Mouse (Mus musculus): ENCODE results near the gene Ptprm. TPM values are rescaled to one million over a fixed set of nuclear protein-coding genes. Genes with fewer than 3 reads are reported as not detected.
A peak's percentile ranks its signal among the peaks of the same experiment; 100 is the strongest.

The Ptprm gene
- polyA plus RNA-seq, 1 experiment from 2014 or later = 11.2 TPM

- H3K27me3 ChIP-seq (replicated peaks) = no peaks in the 10 kb centered on the region
- ATAC-seq = no peak
- no peaks in the 10 kb centered on the region for H3K4me1 ChIP-seq (replicated peaks)
- H3K27ac ChIP-seq = no peak overlapping the region
- H3K9me3 ChIP-seq = no peaks in the 10 kb centered on the region
- H3K4me3 ChIP-seq (replicated peaks) = no peak overlapping the region
- no peaks in the 10 kb centered on the region for H3K36me3 ChIP-seq
- no peak overlapping the region for H3K4me2 ChIP-seq (replicated peaks)
- 65% methylated on average over 12 of the region's 12 CpGs for WGBS
- no peak overlapping the region for H3K9ac ChIP-seq
These were observed 215.3 kb downstream of the Ptprm start for GRCm38 (mm10) chr17:67138981-67139380.

- H3K4me2 ChIP-seq (replicated peaks) = no peak overlapping the region
- H3K27ac ChIP-seq = no peak overlapping the region
- no peaks in the 10 kb centered on the region for H3K27me3 ChIP-seq (replicated peaks)
- H3K9ac ChIP-seq = no peak overlapping the region
- H3K4me3 ChIP-seq (replicated peaks) = no peak overlapping the region
- no peaks in the 10 kb centered on the region for H3K9me3 ChIP-seq
- ATAC-seq = no peak
- H3K4me1 ChIP-seq (replicated peaks) = peaks cover 6% of the 10 kb centered on the region; the same call in 1 of the 2 replicates
- H3K36me3 ChIP-seq = no peaks in the 10 kb centered on the region
- WGBS = 80% methylated on average over 7 of the region's 7 CpGs
These were observed 217.4 kb downstream of the Ptprm start for GRCm38 (mm10) chr17:67136876-67137275.

- no peak overlapping the region for H3K4me2 ChIP-seq (replicated peaks)
- 54% methylated on average over 8 of the region's 8 CpGs for WGBS
- no peak for ATAC-seq
- H3K4me1 ChIP-seq (replicated peaks) = peaks cover 6% of the 10 kb centered on the region; the same call in 1 of the 2 replicates
- no peak overlapping the region for H3K4me3 ChIP-seq (replicated peaks)
- no peak overlapping the region for H3K27ac ChIP-seq
- H3K9ac ChIP-seq = no peak overlapping the region
- no peaks in the 10 kb centered on the region for H3K27me3 ChIP-seq (replicated peaks)
- no peaks in the 10 kb centered on the region for H3K9me3 ChIP-seq
- no peaks in the 10 kb centered on the region for H3K36me3 ChIP-seq
These were observed 217.8 kb downstream of the Ptprm start for GRCm38 (mm10) chr17:67136421-67136820.

- H3K27ac ChIP-seq = 0 out of 2 replicates have a peak overlapping the region, but pooled peaks have one; percentile 17
These were observed 220.0 kb downstream of the Ptprm start for GRCm38 (mm10) chr17:67134235-67134634.

GRCm38 (mm10) chr17:67133440-67134103, 220.7 kb downstream of the Ptprm start:
- H3K4me2 ChIP-seq (replicated peaks) = peak overlapping the region; percentile 5; the same call in 1 of the 2 replicates

More at GRCm38 (mm10) chr17:67134235-67134634, 220.0 kb downstream of the Ptprm start:
- Histone ChIP-seq H3K4me1 (replicated peaks) (peaks cover 6% of the 10 kb centered on the region; the same call in 1 of the 2 replicates), H3K4me3 (replicated peaks) (no peak overlapping the region), H3K4me2 (replicated peaks) (no peak overlapping the region), H3K27me3 (replicated peaks) (no peaks in the 10 kb centered on the region), H3K9me3 (no peaks in the 10 kb centered on the region), H3K9ac (no peak overlapping the region), H3K36me3 (no peaks in the 10 kb centered on the region)
- ATAC-seq = no peak
- WGBS = 79% methylated on average over 4 of the region's 4 CpGs

GRCm38 (mm10) chr17:67133026-67133425, 221.2 kb downstream of the Ptprm start:
- Histone ChIP-seq H3K4me2 (replicated peaks) (no peak overlapping the region), H3K4me3 (replicated peaks) (no peak overlapping the region), H3K4me1 (replicated peaks) (peaks cover 6% of the 10 kb centered on the region; the same call in 1 of the 2 replicates), H3K9me3 (no peaks in the 10 kb centered on the region), H3K9ac (no peak overlapping the region), H3K36me3 (no peaks in the 10 kb centered on the region), H3K27me3 (replicated peaks) (no peaks in the 10 kb centered on the region), H3K27ac (0 out of 2 replicates have a peak overlapping the region, but pooled peaks have one; percentile 64)
- ATAC-seq = no peak
- 89% methylated on average over 4 of the region's 4 CpGs for WGBS

More at GRCm38 (mm10) chr17:67133440-67134103, 220.7 kb downstream of the Ptprm start:
- Histone ChIP-seq H3K27me3 (replicated peaks) (no peaks in the 10 kb centered on the region), H3K27ac (0 out of 2 replicates have a peak overlapping the region, but pooled peaks have one; percentile 64), H3K36me3 (no peaks in the 10 kb centered on the region), H3K4me1 (replicated peaks) (peaks cover 6% of the 10 kb centered on the region; the same call in 1 of the 2 replicates), H3K9ac (no peak overlapping the region), H3K9me3 (no peaks in the 10 kb centered on the region), H3K4me3 (replicated peaks) (no peak overlapping the region)
- peak; percentile 83 for ATAC-seq
- 34% methylated on average over 13 of the region's 13 CpGs for WGBS

GRCm38 (mm10) chr17:67127530-67127929, 226.7 kb downstream of the Ptprm start:
- H3K36me3 ChIP-seq = no peaks in the 10 kb centered on the region
- H3K9ac ChIP-seq = no peak overlapping the region
- no peak for ATAC-seq
- no peaks in the 10 kb centered on the region for H3K4me1 ChIP-seq (replicated peaks)
- no peaks in the 10 kb centered on the region for H3K27me3 ChIP-seq (replicated peaks)
- no peak overlapping the region for H3K4me2 ChIP-seq (replicated peaks)
- H3K9me3 ChIP-seq = no peaks in the 10 kb centered on the region
- no peak overlapping the region for H3K4me3 ChIP-seq (replicated peaks)
- 47% methylated on average over 7 of the region's 7 CpGs for WGBS
- H3K27ac ChIP-seq = no peak overlapping the region

- Histone ChIP-seq H3K36me3 (no peaks in the 10 kb centered on the region), H3K9me3 (no peaks in the 10 kb centered on the region), H3K4me1 (replicated peaks) (no peaks in the 10 kb centered on the region), H3K4me2 (replicated peaks) (no peak overlapping the region), H3K27me3 (replicated peaks) (no peaks in the 10 kb centered on the region), H3K27ac (no peak overlapping the region), H3K9ac (no peak overlapping the region), H3K4me3 (replicated peaks) (no peak overlapping the region)
- 71% methylated on average over 4 of the region's 4 CpGs for WGBS
- ATAC-seq = no peak
These were observed 228.7 kb downstream of the Ptprm start for GRCm38 (mm10) chr17:67125596-67125995.

- no peaks in the 10 kb centered on the region for H3K9me3 ChIP-seq
- H3K4me3 ChIP-seq (replicated peaks) = no peak overlapping the region
- no peaks in the 10 kb centered on the region for H3K4me1 ChIP-seq (replicated peaks)
- ATAC-seq = no peak
- WGBS = 57% methylated on average over 5 of the region's 5 CpGs
- H3K4me2 ChIP-seq (replicated peaks) = no peak overlapping the region
- no peak overlapping the region for H3K9ac ChIP-seq
- H3K27me3 ChIP-seq (replicated peaks) = no peaks in the 10 kb centered on the region
- no peak overlapping the region for H3K27ac ChIP-seq
- no peaks in the 10 kb centered on the region for H3K36me3 ChIP-seq
These were observed 230.0 kb downstream of the Ptprm start for GRCm38 (mm10) chr17:67124294-67124693.

GRCm38 (mm10) chr17:67123722-67124121, 230.5 kb downstream of the Ptprm start:
- Histone ChIP-seq H3K27ac (no peak overlapping the region), H3K4me3 (replicated peaks) (no peak overlapping the region), H3K4me1 (replicated peaks) (no peaks in the 10 kb centered on the region), H3K4me2 (replicated peaks) (no peak overlapping the region), H3K9me3 (no peaks in the 10 kb centered on the region), H3K9ac (no peak overlapping the region), H3K36me3 (no peaks in the 10 kb centered on the region), H3K27me3 (replicated peaks) (no peaks in the 10 kb centered on the region)
- ATAC-seq = no peak
- 63% methylated on average over 5 of the region's 5 CpGs for WGBS

- Histone ChIP-seq H3K4me3 (replicated peaks) (no peak overlapping the region), H3K4me2 (replicated peaks) (no peak overlapping the region), H3K27me3 (replicated peaks) (no peaks in the 10 kb centered on the region), H3K4me1 (replicated peaks) (no peaks in the 10 kb centered on the region), H3K9ac (no peak overlapping the region), H3K9me3 (no peaks in the 10 kb centered on the region), H3K27ac (no peak overlapping the region), H3K36me3 (no peaks in the 10 kb centered on the region)
- ATAC-seq = no peak
- 66% methylated on average over 5 of the region's 5 CpGs for WGBS
These were observed 233.4 kb downstream of the Ptprm start for GRCm38 (mm10) chr17:67120863-67121262.

GRCm38 (mm10) chr17:67118676-67119340, 235.4 kb downstream of the Ptprm start:
- H3K4me3 ChIP-seq (replicated peaks) = no peak overlapping the region
- H3K27me3 ChIP-seq (replicated peaks) = no peaks in the 10 kb centered on the region
- 66% methylated on average over 7 of the region's 7 CpGs for WGBS
- no peaks in the 10 kb centered on the region for H3K4me1 ChIP-seq (replicated peaks)
- no peaks in the 10 kb centered on the region for H3K36me3 ChIP-seq
- H3K4me2 ChIP-seq (replicated peaks) = no peak overlapping the region
- H3K9me3 ChIP-seq = no peaks in the 10 kb centered on the region
- H3K27ac ChIP-seq = no peak overlapping the region
- H3K9ac ChIP-seq = no peak overlapping the region
- no peak for ATAC-seq

Data from intestine, embryonic 15.5 days (tissue).